ENCODE assay signal across 8 mouse cellular contexts in genomic region chr9:56464863-56465654, GRCm38 (mm10). TPM values are rescaled to one million over a fixed set of nuclear protein-coding genes. Genes with fewer than 3 reads are reported as not detected.
DNase-seq lines count a peak whose midpoint lies in the region; ATAC-seq lines count a peak whose summit lies in the region.

No protein-coding gene starts in this region.

- no peaks in the 10 kb centered on the region for H3K9me3 ChIP-seq in intestine, embryonic 16.5 days (ENCODE audit: control insufficient read depth, low read length)
- no peaks in the 10 kb centered on the region for H3K9me3 ChIP-seq in lung, embryonic 15.5 days
- H3K9me3 ChIP-seq in neural tube, embryonic 15.5 days (replicated peaks) = no peaks in the 10 kb centered on the region

- H3K9ac ChIP-seq in intestine, embryonic 16.5 days (ENCODE audit: low read depth, low read length) = no peak overlapping the region
- no peak overlapping the region for H3K9ac ChIP-seq in lung, embryonic 15.5 days
- H3K9ac ChIP-seq in neural tube, embryonic 15.5 days (replicated peaks) = no peak overlapping the region

- no peak overlapping the region for H3K4me2 ChIP-seq in intestine, embryonic 16.5 days (ENCODE audit: low read depth, low read length)
- H3K4me2 ChIP-seq in lung, embryonic 15.5 days = peak overlapping the region; percentile 30
- peak overlapping the region; percentile 38 for H3K4me2 ChIP-seq in neural tube, embryonic 15.5 days

- no peaks in the 10 kb centered on the region for H3K27me3 ChIP-seq in intestine, embryonic 16.5 days (replicated peaks; ENCODE audit: control insufficient read depth, insufficient read depth, low read length)
- no peaks in the 10 kb centered on the region for H3K27me3 ChIP-seq in lung, embryonic 15.5 days
- H3K27me3 ChIP-seq in neural tube, embryonic 15.5 days (replicated peaks) = no peaks in the 10 kb centered on the region

- H3K36me3 ChIP-seq in intestine, embryonic 16.5 days (ENCODE audit: control insufficient read depth, insufficient read depth, low read length) = no peaks in the 10 kb centered on the region
- peaks cover 7% of the 10 kb centered on the region for H3K36me3 ChIP-seq in lung, embryonic 15.5 days
- H3K36me3 ChIP-seq in neural tube, embryonic 15.5 days = no peaks in the 10 kb centered on the region

- peak; percentile 50 to 56 for DNase-seq in B cell, adult 2 months
- DNase-seq in adrenal gland, postnatal 25 days = peak; percentile 15
- peak; percentile 56 for DNase-seq in gonadal fat pad, adult 2 months (ENCODE audit: low read depth)
- no peak for DNase-seq in cerebellum, adult 11 months
- no peak for DNase-seq in left cerebral cortex, adult 9 months (ENCODE audit: low spot score in 2 of 2)

- peaks cover 11% of the 10 kb centered on the region for H3K4me1 ChIP-seq in intestine, embryonic 16.5 days (ENCODE audit: control insufficient read depth, insufficient read depth, low read length)
- H3K4me1 ChIP-seq in lung, embryonic 15.5 days = peaks cover 47% of the 10 kb centered on the region
- H3K4me1 ChIP-seq in neural tube, embryonic 15.5 days = peaks cover 36% of the 10 kb centered on the region

- WGBS in intestine, embryonic 16.5 days = 39% methylated on average over 23 of the region's 23 CpGs
- WGBS in lung, embryonic 15.5 days = 13% methylated on average over 23 of the region's 23 CpGs
- 8% methylated on average over 23 of the region's 23 CpGs for WGBS in neural tube, embryonic 15.5 days

- ATAC-seq in intestine, embryonic 16.5 days = no peak; the same call in 1 of the 2 replicates
- no peak for ATAC-seq in lung, embryonic 15.5 days (ENCODE audit: borderline replicate concordance, extremely low read depth, low FRiP score, low TSS enrichment)
- no peak for ATAC-seq in neural tube, embryonic 15.5 days (ENCODE audit: low FRiP score)

- no peak overlapping the region for H3K4me3 ChIP-seq in intestine, embryonic 16.5 days (ENCODE audit: low read length)
- H3K4me3 ChIP-seq in lung, embryonic 15.5 days = no peak overlapping the region
- H3K4me3 ChIP-seq in neural tube, embryonic 15.5 days (replicated peaks) = no peak overlapping the region

- H3K27ac ChIP-seq in intestine, embryonic 16.5 days (ENCODE audit: low read length) = peak overlapping the region; percentile 50; the same call in 1 of the 2 replicates
- H3K27ac ChIP-seq in lung, embryonic 15.5 days = peak overlapping the region; percentile 89
- H3K27ac ChIP-seq in neural tube, embryonic 15.5 days (replicated peaks) = peak overlapping the region; percentile 51

RNA-seq across cellular contexts. Expression of gene Hmg20a, which starts 46.6 kb away (rescaled TPM):
- 41.6 and 52.3 TPM in 2 replicates for total RNA-seq in adrenal gland, postnatal 25 days (2021)
- polyA plus RNA-seq in gonadal fat pad, adult 2 months (2012; rRNA removed) = 30.5 and 32.5 TPM in 2 replicates
- polyA plus RNA-seq in intestine, embryonic 16.5 days (2015; fragmentation: Nextera tagmentation; extraction: Ambion mirVana) = 38.1 and 38.4 TPM in 2 replicates
- 53.9 and 59.9 TPM in 2 replicates for polyA plus RNA-seq in lung, embryonic 15.5 days (2015; fragmentation: Nextera tagmentation; extraction: Ambion mirVana)
- 69.4 and 72.6 TPM in 2 replicates for polyA plus RNA-seq in neural tube, embryonic 15.5 days (2015; fragmentation: Nextera tagmentation; extraction: Ambion mirVana)

RNA-seq across cellular contexts. Expression of gene Peak1, which starts 47.2 kb away (rescaled TPM):
- 61.1 and 64.9 TPM in 2 replicates for total RNA-seq in adrenal gland, postnatal 25 days (2021)
- 12.2 and 14.2 TPM in 2 replicates for polyA plus RNA-seq in gonadal fat pad, adult 2 months (2012; rRNA removed)
- polyA plus RNA-seq in intestine, embryonic 16.5 days (2015; fragmentation: Nextera tagmentation; extraction: Ambion mirVana) = 7.8 and 9.4 TPM in 2 replicates
- polyA plus RNA-seq in lung, embryonic 15.5 days (2015; fragmentation: Nextera tagmentation; extraction: Ambion mirVana) = 22.1 and 28.7 TPM in 2 replicates
- polyA plus RNA-seq in neural tube, embryonic 15.5 days (2015; fragmentation: Nextera tagmentation; extraction: Ambion mirVana) = 6.5 and 8.1 TPM in 2 replicates

Comparison
In these comparisons a context has a peak if more than half of its experiments do, and no peak if none do; other contexts are left out.
1. DNase-seq: peak in B cell, adult 2 months (2 of 2), adrenal gland, postnatal 25 days (single experiment) and gonadal fat pad, adult 2 months (single experiment); none in cerebellum, adult 11 months (single experiment) and left cerebral cortex, adult 9 months (0 of 2).
2. Peak in every context shown above with its lines, with median percentiles within 50 percentile points of each other: H3K27ac ChIP-seq.